Mouse (Mus musculus) CH12.LX (cell line): ENCODE measurements around the gene Nkain1.

Experiments
- CTCF ChIP-seq, 2 experiments: IDR thresholded peaks in 1 of 2; conservative IDR thresholded peaks in 1 of 2; 2 replicates each; pipeline ENCODE4 v1.5.1; 2011 to 2012; ENCODE audit warnings: low read depth in 2 of 2, low read length in 2 of 2, improper control_type of control experiment in 1 of 2, inconsistent platforms in 1 of 2, mild to moderate bottlenecking in 1 of 2, moderate library complexity in 1 of 2
- E2F4 ChIP-seq: IDR thresholded peaks from 2 replicates; pipeline ENCODE4 v1.6.1; 2011; ENCODE audit warnings: low read depth, low read length, improper control_type of control experiment; ENCODE audit not compliant: insufficient replicate concordance

DNA sequence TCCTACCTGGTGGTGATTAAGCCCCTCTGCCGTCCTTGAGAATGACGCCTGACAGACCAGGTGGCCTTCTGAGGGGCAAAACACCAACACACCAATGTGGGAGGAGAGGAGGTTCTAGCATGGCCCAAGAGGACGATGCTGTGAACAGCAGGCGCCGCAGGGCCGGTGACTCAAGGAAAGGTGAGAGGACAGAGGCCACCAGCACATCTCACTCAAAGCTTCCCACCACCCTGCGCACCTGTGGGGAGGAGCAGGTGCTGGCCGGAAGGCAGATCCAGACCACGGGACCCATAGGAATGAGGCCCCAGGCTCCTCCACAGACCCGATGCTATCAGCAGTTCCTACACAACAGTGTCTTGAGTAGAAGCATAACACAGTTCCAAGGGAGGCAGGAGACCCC is 1.4 kb downstream of the Nkain1 start:
- no peak for TF ChIP-seq CTCF (conservative IDR thresholded peaks at IDR 0.05 in 1 of 2, IDR thresholded peaks at IDR 0.05 in 1 of 2; ENCODE audit: low read depth in 2 of 2, low read length in 2 of 2)
- no peak for TF ChIP-seq E2F4
